Mouse (Mus musculus): ENCODE measurements around the gene Ddc. TPM values are rescaled to one million over a fixed set of nuclear protein-coding genes. Genes with fewer than 3 reads are reported as not detected.

The Ddc gene
- polyA plus RNA-seq, 1 experiment, result not detected

DNA sequence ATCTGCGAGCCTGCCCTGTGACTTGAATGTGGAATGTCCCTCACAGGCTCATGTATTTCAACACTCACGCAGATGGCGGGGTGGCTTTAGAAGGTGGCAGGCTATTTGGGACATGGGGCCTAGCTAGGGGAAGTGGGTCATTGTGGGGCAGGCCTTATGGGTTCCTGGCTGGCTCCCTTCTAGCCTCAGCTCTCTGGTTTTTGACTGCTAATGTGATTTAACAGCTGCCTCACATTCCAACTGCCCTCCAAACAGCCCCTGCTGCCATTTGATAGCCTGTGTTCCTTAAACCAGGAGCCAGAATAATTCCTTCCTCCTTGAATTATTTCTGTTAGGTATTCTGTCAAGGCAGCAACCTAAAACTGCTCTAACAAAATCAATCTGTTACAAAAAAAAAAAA, 41.0 kb downstream of the Ddc start:
- no peak for TF ChIP-seq CTCF (IDR thresholded peaks at IDR 0.05; ENCODE audit: insufficient read depth, low read depth, low read length)
- TF ChIP-seq POLR2A (IDR thresholded peaks at IDR 0.05; ENCODE audit: insufficient read depth, low read depth, low read length), result no peak
- no peak overlapping the region for H3K4me3 ChIP-seq (ENCODE audit: insufficient read depth, low read depth, low read length)
- WGBS, result 89% methylated on average over 3 of the region's 3 CpGs
- H3K4me1 ChIP-seq (ENCODE audit: control insufficient read depth, insufficient read depth, low read length), result no peaks in the 10 kb centered on the region
- H3K27ac ChIP-seq (ENCODE audit: insufficient read depth, low read depth, low read length), result no peak overlapping the region

DNA sequence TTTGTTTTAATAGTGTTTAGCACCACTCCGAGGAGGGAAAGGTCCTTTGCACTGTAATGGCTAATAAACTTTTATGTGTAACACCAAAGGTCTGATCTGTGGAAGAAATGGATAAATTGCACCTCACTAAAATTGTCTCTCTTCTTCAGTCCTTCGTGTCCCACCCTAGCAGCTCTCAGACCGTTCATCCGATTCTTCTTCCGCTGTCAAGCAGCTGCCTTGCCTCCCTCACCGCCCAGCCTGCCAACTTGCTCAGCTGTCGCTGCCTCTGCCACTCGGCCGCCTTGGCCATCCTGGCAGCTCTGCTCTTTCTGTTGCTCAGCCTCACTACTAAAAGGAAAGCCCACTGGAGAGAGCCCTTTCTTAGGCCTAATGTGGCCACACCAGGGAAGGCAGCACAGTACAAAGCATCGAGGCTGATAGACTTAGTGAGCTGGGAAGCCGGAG, 42.2 kb downstream of the Ddc start:
- Histone ChIP-seq H3K4me1 (ENCODE audit: control insufficient read depth, insufficient read depth, low read length) (no peaks in the 10 kb centered on the region), H3K4me3 (ENCODE audit: insufficient read depth, low read depth, low read length) (no peak overlapping the region), H3K27ac (ENCODE audit: insufficient read depth, low read depth, low read length) (no peak overlapping the region)
- 51% methylated on average over 11 of the region's 11 CpGs for WGBS
- no peak for TF ChIP-seq POLR2A (IDR thresholded peaks at IDR 0.05; ENCODE audit: insufficient read depth, low read depth, low read length)
- no peak for TF ChIP-seq CTCF (IDR thresholded peaks at IDR 0.05; ENCODE audit: insufficient read depth, low read depth, low read length)

- Histone ChIP-seq H3K4me3 (ENCODE audit: insufficient read depth, low read depth, low read length) (no peak overlapping the region), H3K4me1 (ENCODE audit: control insufficient read depth, insufficient read depth, low read length) (no peaks in the 10 kb centered on the region), H3K27ac (ENCODE audit: insufficient read depth, low read depth, low read length) (no peak overlapping the region)
- 63% methylated on average over 6 of the region's 6 CpGs for WGBS
- TF ChIP-seq CTCF (IDR thresholded peaks at IDR 0.05; ENCODE audit: insufficient read depth, low read depth, low read length) (no peak), POLR2A (IDR thresholded peaks at IDR 0.05; ENCODE audit: insufficient read depth, low read depth, low read length) (no peak)
Observed at GRCm38 (mm10) chr11:11855061-11855672, 42.8 kb downstream of the Ddc start.

DNA sequence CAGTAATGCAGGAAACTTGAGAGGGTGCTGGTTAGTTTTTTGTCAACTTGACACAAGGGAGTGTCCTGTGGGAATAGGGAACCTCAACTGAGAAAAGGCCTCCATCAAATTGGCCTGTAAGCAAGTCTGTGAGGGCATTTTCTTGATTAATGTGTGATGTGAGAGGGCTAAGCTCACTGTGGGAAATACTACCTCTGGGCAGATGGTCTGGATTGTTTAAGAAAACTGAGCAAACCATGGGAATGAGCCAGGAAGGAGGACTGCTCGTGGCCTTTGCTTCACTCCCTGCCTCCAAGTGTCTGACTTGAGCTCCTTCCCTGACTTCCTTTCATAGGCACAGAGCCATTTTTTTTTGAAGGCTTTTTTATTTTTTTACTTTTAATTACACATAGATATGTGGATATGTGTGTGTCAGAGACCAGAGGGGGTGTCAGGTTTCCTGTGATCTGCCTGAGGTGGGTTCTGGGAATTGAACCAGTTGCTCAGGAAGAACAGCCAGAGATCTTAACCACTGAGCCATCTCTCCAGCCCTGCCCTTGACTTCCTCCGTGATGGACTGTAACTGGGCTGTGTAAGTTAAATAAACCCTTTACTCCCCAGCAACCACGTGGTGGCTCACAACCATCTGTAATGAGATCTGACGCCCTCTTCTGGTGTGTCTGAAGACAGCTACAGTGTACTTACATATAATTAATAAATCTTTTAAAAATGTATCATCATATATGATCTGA, 44.0 kb downstream of the Ddc start:
- no peak overlapping the region for H3K4me3 ChIP-seq (ENCODE audit: insufficient read depth, low read depth, low read length)
- no peak for TF ChIP-seq CTCF (IDR thresholded peaks at IDR 0.05; ENCODE audit: insufficient read depth, low read depth, low read length)
- TF ChIP-seq POLR2A (IDR thresholded peaks at IDR 0.05; ENCODE audit: insufficient read depth, low read depth, low read length), result no peak
- 87% methylated on average over 4 of the region's 4 CpGs for WGBS
- H3K27ac ChIP-seq (ENCODE audit: insufficient read depth, low read depth, low read length), result no peak overlapping the region
- H3K4me1 ChIP-seq (ENCODE audit: control insufficient read depth, insufficient read depth, low read length), result no peaks in the 10 kb centered on the region

DNA sequence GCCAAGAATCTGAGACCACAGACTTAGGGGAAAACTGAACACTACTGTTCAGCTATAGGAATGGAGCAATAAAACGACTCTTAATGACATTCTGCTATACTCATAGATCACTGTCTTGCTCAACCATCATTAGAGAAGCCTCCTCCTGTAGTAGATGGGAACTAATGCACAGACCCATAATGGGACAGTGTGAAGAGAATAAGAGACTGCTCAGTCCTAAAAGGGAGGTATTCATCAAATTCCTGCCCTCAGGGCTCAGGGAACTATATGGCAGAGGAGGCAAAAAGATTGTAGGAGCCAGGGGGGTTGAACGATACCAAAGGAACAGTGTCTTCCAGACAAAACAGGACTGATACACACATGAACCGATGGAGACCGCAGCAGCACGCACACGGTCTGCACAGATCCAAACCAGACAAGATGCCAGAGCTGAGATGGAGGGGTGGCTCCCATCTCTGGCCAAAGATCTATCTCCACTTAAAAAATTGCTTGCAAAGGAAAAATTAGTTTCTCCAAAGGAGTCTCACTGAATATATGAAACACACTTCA, 45.9 kb downstream of the Ddc start:
- TF ChIP-seq POLR2A (IDR thresholded peaks at IDR 0.05; ENCODE audit: insufficient read depth, low read depth, low read length) (no peak), CTCF (IDR thresholded peaks at IDR 0.05; ENCODE audit: insufficient read depth, low read depth, low read length) (no peak)
- H3K4me1 ChIP-seq (ENCODE audit: control insufficient read depth, insufficient read depth, low read length), result no peaks in the 10 kb centered on the region
- WGBS, result 87% methylated on average over 6 of the region's 6 CpGs

GRCm38 (mm10) chr11:11850476-11851267, 47.3 kb downstream of the Ddc start:
- Histone ChIP-seq H3K4me1 (ENCODE audit: control insufficient read depth, insufficient read depth, low read length) (no peaks in the 10 kb centered on the region), H3K4me3 (ENCODE audit: insufficient read depth, low read depth, low read length) (no peak overlapping the region), H3K27ac (ENCODE audit: insufficient read depth, low read depth, low read length) (no peak overlapping the region)
- WGBS, result 88% methylated on average over 6 of the region's 6 CpGs
- TF ChIP-seq POLR2A (IDR thresholded peaks at IDR 0.05; ENCODE audit: insufficient read depth, low read depth, low read length), result no peak
- TF ChIP-seq CTCF (IDR thresholded peaks at IDR 0.05; ENCODE audit: insufficient read depth, low read depth, low read length), result no peak

More for the DNA sequence above, 45.9 kb downstream of the Ddc start:
- H3K4me3 ChIP-seq (ENCODE audit: insufficient read depth, low read depth, low read length), result no peak overlapping the region
- no peak overlapping the region for H3K27ac ChIP-seq (ENCODE audit: insufficient read depth, low read depth, low read length)

- TF ChIP-seq POLR2A (IDR thresholded peaks at IDR 0.05; ENCODE audit: insufficient read depth, low read depth, low read length), result no peak
- no peak for TF ChIP-seq CTCF (IDR thresholded peaks at IDR 0.05; ENCODE audit: insufficient read depth, low read depth, low read length)
- 58% methylated on average over 13 of the region's 13 CpGs for WGBS
- H3K27ac ChIP-seq (ENCODE audit: insufficient read depth, low read depth, low read length), result no peak overlapping the region
- H3K4me1 ChIP-seq (ENCODE audit: control insufficient read depth, insufficient read depth, low read length), result no peaks in the 10 kb centered on the region
- no peak overlapping the region for H3K4me3 ChIP-seq (ENCODE audit: insufficient read depth, low read depth, low read length)
Observed at GRCm38 (mm10) chr11:11849513-11850311, 48.2 kb downstream of the Ddc start.

DNA sequence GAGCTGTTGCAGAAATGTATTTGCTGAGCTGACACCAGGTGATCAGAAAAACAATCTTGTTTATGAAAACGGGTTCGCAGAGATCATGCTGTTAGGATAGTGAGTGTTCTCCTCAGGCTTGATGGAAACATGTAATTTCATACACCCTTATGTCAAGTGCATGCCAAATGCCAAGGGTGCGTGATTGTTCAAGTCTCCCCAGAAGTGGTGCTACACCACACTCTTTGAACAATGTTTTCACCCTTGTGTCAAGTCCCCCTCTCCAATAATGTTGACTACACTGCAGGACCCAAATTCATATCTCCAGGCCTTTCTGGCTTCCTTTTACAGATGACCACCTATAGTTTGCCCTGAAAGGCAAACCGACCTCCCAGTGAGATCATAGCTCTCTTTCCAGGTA, 49.5 kb downstream of the Ddc start:
- 89% methylated on average over 4 of the region's 4 CpGs for WGBS
- no peak overlapping the region for H3K4me3 ChIP-seq (ENCODE audit: insufficient read depth, low read depth, low read length)
- H3K4me1 ChIP-seq (ENCODE audit: control insufficient read depth, insufficient read depth, low read length), result peaks cover 5% of the 10 kb centered on the region; the same call in 1 of the 2 replicates
- TF ChIP-seq CTCF (IDR thresholded peaks at IDR 0.05; ENCODE audit: insufficient read depth, low read depth, low read length) (no peak), POLR2A (IDR thresholded peaks at IDR 0.05; ENCODE audit: insufficient read depth, low read depth, low read length) (no peak)
- H3K27ac ChIP-seq (ENCODE audit: insufficient read depth, low read depth, low read length), result no peak overlapping the region
